Mouse (Mus musculus) heart, postnatal 0 days (tissue): ENCODE measurements around the gene Ddx49. TPM values are rescaled to one million over a fixed set of nuclear protein-coding genes. Genes with fewer than 3 reads are reported as not detected.
A peak's percentile ranks its signal among the peaks of the same experiment; 100 is the strongest.

ENCODE experiments used
- ATAC-seq: fragments of 200-750 bp; cut with Nextera tagmentation; 2 replicates; pipeline ENCODE4 v1.8.0; 2017; ENCODE audit warnings: low read depth, moderate number of reproducible peaks, moderate library complexity; ENCODE audit not compliant: insufficient read depth
- DNase-seq: peaks from one replicate; pipeline ENCODE4 v3.0.0-alpha.2; 2016; ENCODE audit warnings: low spot score
- H3K27ac ChIP-seq: fragments of 300-500 bp; sonication (generic); 2 replicates; pipeline ENCODE4 v1.5.1; 2014; ENCODE audit warnings: low read depth, mild to moderate bottlenecking
- H3K27me3 ChIP-seq: fragments of 300-500 bp; sonication (generic); 2 replicates; pipeline ENCODE4 v1.6.1; 2014; ENCODE audit warnings: low read length, mixed read lengths; ENCODE audit not compliant: control insufficient read depth, insufficient read depth
- H3K36me3 ChIP-seq: fragments of 300-500 bp; sonication (generic); replicated peaks from 2 replicates; pipeline ENCODE4 v1.6.1; 2014; ENCODE audit warnings: low read length, mixed read lengths; ENCODE audit not compliant: control insufficient read depth, insufficient read depth
- H3K4me1 ChIP-seq: fragments of 300-500 bp; sonication (generic); 2 replicates; pipeline ENCODE4 v1.6.1; 2014; ENCODE audit warnings: antibody characterized with exemption; ENCODE audit not compliant: control insufficient read depth, insufficient read depth
- H3K4me2 ChIP-seq: fragments of 300-500 bp; sonication (generic); 2 replicates; pipeline ENCODE4 v1.6.1; 2014; ENCODE audit warnings: low read depth, mild to moderate bottlenecking, low read length, moderate library complexity
- H3K4me3 ChIP-seq: fragments of 300-500 bp; sonication (generic); 2 replicates; pipeline ENCODE4 v1.5.1; 2014; ENCODE audit warnings: low read depth, low read length
- H3K9ac ChIP-seq: fragments of 300-500 bp; sonication (generic); replicated peaks from 2 replicates; pipeline ENCODE4 v1.6.1; 2014; ENCODE audit warnings: low read depth, low read length, mixed read lengths
- H3K9me3 ChIP-seq: fragments of 300-500 bp; sonication (generic); replicated peaks from 2 replicates; pipeline ENCODE4 v1.6.1; 2016; ENCODE audit warnings: low read length; ENCODE audit not compliant: control insufficient read depth
- CTCF ChIP-seq: IDR thresholded peaks from 2 replicates; pipeline ENCODE4 v1.5.1; 2016; ENCODE audit warnings: antibody characterized with exemption, control low read depth, low read depth
- EP300 ChIP-seq: IDR thresholded peaks from 2 replicates; pipeline ENCODE4 v1.6.1; 2016; ENCODE audit warnings: antibody characterized with exemption, low read depth
- WGBS: fragments of 180-500 bp; shearing (Covaris S2); extraction: QIAGEN DNeasy Blood & Tissue Kit; methylation state at CpG from one replicate; pipeline ENCODE4 v1.1.7; 2014; 5-methylcytosine and 5-hydroxymethylcytosine counted together
- polyA plus RNA-seq: library from polyadenylated mRNA; unstranded; fragments of >200 nt; fragmentation: Nextera tagmentation; extraction: Ambion mirVana; gene quantifications from 2 replicates; pipeline ENCODE4 v1.2.1, GENCODE M21; 2015
- total RNA-seq: library from RNA; depleted of rRNA; stranded (reverse); fragments of >200 nt; gene quantifications from 2 replicates; pipeline ENCODE4 v1.2.3, GENCODE M21; 2014; ENCODE audit warnings: low replicate concordance

Gene Ddx49
- total and polyA plus RNA-seq, 2 experiments from 2014 or later, result 26.7 to 33.1 TPM

DNA sequence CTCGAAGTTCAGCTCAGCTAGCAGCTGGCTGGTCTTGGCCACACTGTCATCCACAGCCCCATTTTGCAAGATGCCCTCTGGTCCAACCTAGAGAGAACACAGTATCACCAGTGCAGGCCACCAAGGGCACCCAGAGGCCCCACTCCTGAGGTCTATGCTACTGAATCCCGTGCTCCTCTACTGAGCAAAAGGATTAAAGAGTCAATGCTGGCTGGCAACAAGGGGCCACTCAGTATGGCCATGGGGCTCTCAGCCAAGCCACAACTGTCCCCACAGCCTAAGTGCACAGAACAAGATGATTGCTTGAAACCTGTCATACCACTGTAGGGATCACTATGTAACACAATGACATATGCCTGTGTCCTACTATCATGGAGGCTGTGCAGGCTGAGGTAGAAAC is 42.0 kb upstream of the Ddx49 start:
- Histone ChIP-seq H3K27me3 (no peaks in the 10 kb centered on the region), H3K9ac (no peak overlapping the region), H3K4me1 (no peaks in the 10 kb centered on the region), H3K9me3 (no peaks in the 10 kb centered on the region), H3K36me3 (peaks cover 59% of the 10 kb centered on the region), H3K4me2 (no peak overlapping the region), H3K27ac (no peak overlapping the region), H3K4me3 (no peak overlapping the region)
- ATAC-seq, result no peak
- no peak for TF ChIP-seq CTCF
- no peak for TF ChIP-seq EP300
- DNase-seq, result no peak
- WGBS, result 92% methylated on average over 2 of the region's 2 CpGs

DNA sequence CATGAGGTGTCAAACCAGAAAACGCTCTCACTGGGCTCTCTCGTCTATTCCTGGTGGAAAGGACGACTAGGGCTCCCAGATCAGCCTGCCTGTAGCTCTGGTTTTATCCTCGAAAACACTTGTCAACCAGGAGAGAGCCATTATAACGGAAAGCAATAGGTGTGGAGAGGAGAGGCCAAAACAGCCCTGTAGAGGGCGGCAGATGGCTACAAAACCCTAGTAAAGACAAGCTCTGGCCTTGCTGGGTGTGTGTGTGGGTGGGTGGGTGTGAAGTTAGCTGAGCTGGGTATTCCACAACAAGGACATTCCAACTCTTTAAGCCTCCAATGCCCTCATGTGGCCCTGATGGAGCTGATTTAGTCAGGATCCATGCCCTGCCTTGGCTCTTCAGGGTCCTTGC is 41.4 kb upstream of the Ddx49 start:
- Histone ChIP-seq H3K4me3 (no peak overlapping the region), H3K4me2 (no peak overlapping the region), H3K27me3 (no peaks in the 10 kb centered on the region), H3K9ac (no peak overlapping the region), H3K36me3 (peaks cover 61% of the 10 kb centered on the region), H3K9me3 (no peaks in the 10 kb centered on the region), H3K27ac (no peak overlapping the region), H3K4me1 (no peaks in the 10 kb centered on the region)
- 59% methylated on average over 6 of the region's 6 CpGs for WGBS
- peak; percentile 73 for ATAC-seq
- DNase-seq, result peak; percentile 45
- no peak for TF ChIP-seq EP300
- TF ChIP-seq CTCF, result peak; percentile 64

DNA sequence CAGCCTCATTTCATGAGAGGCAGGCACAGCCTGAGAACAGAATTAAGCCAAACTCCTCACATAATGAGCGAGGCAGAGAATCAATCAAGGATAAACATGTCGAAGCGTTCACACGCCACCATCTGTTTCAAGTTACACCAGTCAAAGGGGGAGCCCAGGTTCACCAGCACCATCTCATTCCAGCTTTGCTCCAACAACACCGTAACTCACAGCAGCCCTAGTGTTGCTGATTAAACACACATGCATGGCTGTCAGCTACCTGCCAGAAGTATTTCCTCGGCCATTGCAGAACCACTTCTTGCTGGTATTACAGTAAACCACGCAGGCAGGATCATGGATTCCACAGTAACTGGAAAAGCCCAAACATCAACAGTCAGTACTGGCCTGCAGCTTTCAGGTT is 40.8 kb upstream of the Ddx49 start:
- H3K4me3 ChIP-seq, result no peak overlapping the region
- no peaks in the 10 kb centered on the region for H3K27me3 ChIP-seq
- ATAC-seq, result no peak
- DNase-seq, result no peak
- no peak overlapping the region for H3K4me2 ChIP-seq
- TF ChIP-seq EP300, result no peak
- no peak for TF ChIP-seq CTCF
- no peak overlapping the region for H3K27ac ChIP-seq
- H3K9ac ChIP-seq, result no peak overlapping the region
- H3K4me1 ChIP-seq, result no peaks in the 10 kb centered on the region
- WGBS, result 90% methylated on average over 7 of the region's 7 CpGs
- no peaks in the 10 kb centered on the region for H3K9me3 ChIP-seq
- H3K36me3 ChIP-seq, result peaks cover 68% of the 10 kb centered on the region

DNA sequence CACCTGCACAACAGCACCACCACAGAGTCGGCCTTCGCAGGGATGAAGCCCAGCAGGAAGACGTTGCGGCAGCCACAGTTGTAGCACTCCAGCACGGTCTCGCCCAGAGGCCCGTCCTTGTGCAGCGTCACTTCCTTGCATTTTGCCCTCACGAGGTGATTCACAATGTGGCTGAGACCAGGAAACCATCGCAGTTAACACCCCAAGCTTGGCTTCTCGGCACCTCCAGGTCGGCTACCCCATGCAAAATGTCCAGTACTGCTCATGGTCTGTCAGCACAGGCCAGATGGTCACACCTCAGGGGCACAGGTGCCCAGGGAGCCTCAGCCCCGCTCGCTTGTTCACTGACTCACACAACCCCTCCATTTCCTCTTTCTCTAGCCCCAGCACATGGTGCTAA is 39.7 kb upstream of the Ddx49 start:
- DNase-seq (no peak), ATAC-seq (no peak)
- 87% methylated on average over 14 of the region's 14 CpGs for WGBS
- no peaks in the 10 kb centered on the region for H3K4me1 ChIP-seq
- no peak overlapping the region for H3K4me3 ChIP-seq
- no peaks in the 10 kb centered on the region for H3K27me3 ChIP-seq
- no peak overlapping the region for H3K9ac ChIP-seq
- H3K27ac ChIP-seq, result no peak overlapping the region
- H3K4me2 ChIP-seq, result no peak overlapping the region
- peaks cover 78% of the 10 kb centered on the region for H3K36me3 ChIP-seq
- TF ChIP-seq EP300 (no peak), CTCF (no peak)
- H3K9me3 ChIP-seq, result no peaks in the 10 kb centered on the region

DNA sequence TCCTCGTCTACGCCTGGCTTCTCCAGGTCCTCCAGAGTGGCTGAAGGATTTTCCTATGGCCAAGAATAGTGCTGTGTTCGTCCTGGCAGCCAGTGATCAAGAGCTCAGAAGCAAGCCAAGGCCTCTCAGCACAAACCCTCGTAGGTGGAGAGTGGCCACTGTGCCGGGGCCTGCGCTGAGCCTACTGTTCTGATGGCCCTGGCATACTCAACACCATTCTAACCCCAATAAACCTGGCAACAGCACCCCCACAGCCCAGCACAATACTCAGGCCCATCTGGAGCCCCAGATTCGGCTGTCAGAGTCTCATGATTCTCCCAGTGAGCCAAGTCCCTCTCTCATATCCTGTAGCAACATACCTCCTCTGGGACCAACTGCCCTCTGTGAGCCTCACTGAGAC is 38.4 kb upstream of the Ddx49 start:
- no peak overlapping the region for H3K27ac ChIP-seq

DNA sequence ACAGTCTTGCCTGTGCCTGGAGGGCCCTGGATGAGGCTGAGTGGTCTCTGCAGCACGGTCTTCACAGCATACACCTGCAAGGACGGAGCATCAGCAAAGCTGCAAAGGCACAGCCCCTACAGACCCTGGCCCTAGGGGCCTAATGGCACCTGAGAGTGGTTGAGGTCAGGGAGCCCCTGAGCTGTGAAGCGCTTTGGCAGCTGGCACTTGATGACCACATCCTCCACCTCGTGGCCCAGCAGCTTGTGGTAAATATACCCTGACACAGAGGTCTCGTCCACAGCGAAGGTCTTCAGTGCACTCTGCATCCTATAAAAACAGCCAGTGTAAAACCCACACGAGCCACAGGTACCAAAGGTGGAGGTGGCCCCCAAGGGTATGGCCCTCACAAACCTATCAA is 36.6 kb upstream of the Ddx49 start:
- ATAC-seq (no peak), DNase-seq (no peak)
- Histone ChIP-seq H3K4me1 (no peaks in the 10 kb centered on the region), H3K9ac (no peak overlapping the region), H3K27me3 (no peaks in the 10 kb centered on the region), H3K9me3 (no peaks in the 10 kb centered on the region), H3K27ac (no peak overlapping the region), H3K36me3 (peaks cover 97% of the 10 kb centered on the region), H3K4me3 (no peak overlapping the region), H3K4me2 (no peak overlapping the region)
- no peak for TF ChIP-seq CTCF
- no peak for TF ChIP-seq EP300
- WGBS, result 82% methylated on average over 7 of the region's 7 CpGs

More for the DNA sequence above, 38.4 kb upstream of the Ddx49 start:
- ATAC-seq, result no peak
- H3K9me3 ChIP-seq, result no peaks in the 10 kb centered on the region
- H3K36me3 ChIP-seq, result peaks cover 80% of the 10 kb centered on the region
- H3K27me3 ChIP-seq, result no peaks in the 10 kb centered on the region
- H3K4me3 ChIP-seq, result no peak overlapping the region
- no peaks in the 10 kb centered on the region for H3K4me1 ChIP-seq
- 74% methylated on average over 7 of the region's 7 CpGs for WGBS
- TF ChIP-seq EP300 (no peak), CTCF (no peak)
- H3K4me2 ChIP-seq, result no peak overlapping the region
- no peak for DNase-seq
- no peak overlapping the region for H3K9ac ChIP-seq
